Mouse (Mus musculus) cerebellum, adult 11 months (tissue): Measurements from ENCODE around the gene DXBay18.
A peak's percentile ranks its signal among the peaks of the same experiment; 100 is the strongest.
"Not testable (repeated sequence)": the region's sequence is repeated elsewhere in the genome, so short reads cannot be mapped to it uniquely, and the experiment has no call there.

Experiments
- DNase-seq: peaks from one replicate; pipeline ENCODE4 v3.0.0; 2022

The DXBay18 gene

DNA sequence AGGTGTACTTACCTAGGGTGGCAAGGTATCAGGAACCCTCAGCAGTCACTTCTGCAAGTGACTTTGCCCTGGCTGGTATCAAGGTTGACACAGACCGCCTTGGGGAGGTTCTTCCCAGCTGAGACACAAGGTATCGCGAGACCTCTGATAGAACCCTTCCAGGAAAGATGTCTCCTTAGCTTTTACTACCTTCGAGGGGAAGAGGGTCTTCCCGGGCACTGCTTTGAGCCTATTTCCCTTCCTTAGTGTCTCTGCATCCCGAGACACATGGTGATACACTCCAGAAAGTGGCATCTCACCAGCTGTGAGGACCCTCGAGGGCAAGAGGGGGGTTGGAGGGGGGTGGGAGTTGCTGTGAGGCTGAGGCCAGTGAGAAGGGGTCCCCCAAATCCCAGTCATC lies at the start of gene DXBay18:
Gene DXBay18, minus strand, starts transcription at position 101 of the 400 bp plus-strand sequence.
- not testable (repeated sequence) for DNase-seq

DNA sequence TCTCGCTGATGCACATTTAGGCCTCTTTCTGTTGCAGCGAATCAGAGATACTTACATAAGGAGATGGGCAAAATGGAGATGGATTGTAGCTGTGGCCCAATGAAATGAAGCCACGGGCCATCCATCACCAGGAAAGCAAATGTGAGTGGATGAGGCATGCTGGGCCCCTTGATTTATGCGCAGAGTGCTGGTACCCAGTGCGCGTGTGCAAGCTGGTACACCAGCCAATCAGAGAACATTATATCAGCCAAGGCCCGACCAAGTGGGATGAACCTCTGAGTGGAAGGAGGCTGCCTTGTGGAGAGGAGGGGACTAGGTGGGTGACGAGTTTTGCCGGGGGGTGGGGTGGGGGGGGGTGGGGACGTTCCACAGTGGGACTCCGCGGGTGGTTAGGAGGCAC lies 42.7 kb upstream of the DXBay18 start, which contains the start of gene Xlr3b:
Gene Xlr3b, plus strand, starts transcription at position 274 of the 400 bp plus-strand sequence.
- peak; percentile 4 for DNase-seq

DNA sequence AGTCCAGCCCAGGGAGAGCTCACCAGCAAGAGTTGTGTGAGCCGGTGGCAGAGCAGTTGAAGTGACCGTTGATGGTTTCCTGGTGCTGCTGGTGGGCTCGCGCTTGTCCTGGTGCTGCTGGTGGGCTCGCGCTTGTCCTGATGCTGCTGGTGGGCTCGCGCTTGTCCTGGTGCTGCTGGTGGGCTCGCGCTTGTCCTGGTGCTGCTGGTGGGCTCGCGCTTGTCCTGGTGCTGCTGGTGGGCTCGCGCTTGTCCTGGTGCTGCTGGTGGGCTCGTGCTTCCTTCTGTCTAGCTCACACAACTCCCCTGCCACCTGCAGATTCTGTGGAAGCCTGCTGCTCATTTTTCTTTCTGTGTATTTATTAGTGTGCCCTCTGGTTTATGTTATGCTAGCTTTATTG lies 27.6 kb upstream of the DXBay18 start, which contains the start of gene Spin2d:
Gene Spin2d, minus strand, starts transcription at position 101 of the 400 bp plus-strand sequence.
- DNase-seq: not testable (repeated sequence)

DNA sequence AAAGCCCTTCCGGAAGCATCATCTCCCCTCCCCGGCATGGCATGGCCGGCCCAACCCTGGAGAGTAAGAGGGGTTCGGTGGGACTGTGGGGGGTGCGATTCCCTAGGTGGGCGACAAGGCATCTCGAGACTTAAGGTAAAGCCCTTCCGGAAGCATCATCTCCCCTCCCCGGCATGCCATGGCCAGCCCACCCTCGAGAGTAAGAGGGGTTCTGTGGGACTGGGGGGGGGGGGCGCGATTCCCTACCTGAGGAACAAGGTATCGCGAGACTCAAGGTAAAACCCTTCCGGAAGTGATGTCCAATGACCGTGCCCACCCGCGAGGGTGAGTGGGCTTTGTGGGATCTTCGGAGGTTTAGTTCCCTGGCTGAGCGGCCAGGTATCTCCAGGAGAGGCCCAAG lies 754 bp downstream of the DXBay18 start, which contains the start of gene Xlr5b:
Gene Xlr5b, plus strand, starts transcription at position 301 of the 400 bp plus-strand sequence.
- DNase-seq: not testable (repeated sequence)

DNA sequence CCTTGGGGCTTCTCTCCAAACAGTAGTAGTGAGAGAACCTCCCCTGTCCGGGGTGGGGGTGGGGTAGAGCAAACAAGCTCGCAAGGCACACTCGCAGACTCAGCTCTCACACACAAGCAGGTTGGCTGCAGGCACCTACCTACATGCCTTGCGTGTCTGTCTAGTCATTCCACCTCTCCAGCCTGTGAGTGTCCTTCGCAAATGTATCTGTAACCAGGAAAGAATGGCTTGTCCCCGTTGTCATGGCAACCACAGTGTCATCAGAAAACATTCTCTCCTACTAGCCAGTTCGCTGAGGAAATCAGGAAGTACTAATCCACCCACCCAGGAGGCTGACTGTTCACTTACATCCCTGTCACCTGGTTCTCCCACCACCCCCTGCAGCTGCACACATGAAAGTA lies 6.0 kb downstream of the DXBay18 start:
- not testable (repeated sequence) for DNase-seq

DNA sequence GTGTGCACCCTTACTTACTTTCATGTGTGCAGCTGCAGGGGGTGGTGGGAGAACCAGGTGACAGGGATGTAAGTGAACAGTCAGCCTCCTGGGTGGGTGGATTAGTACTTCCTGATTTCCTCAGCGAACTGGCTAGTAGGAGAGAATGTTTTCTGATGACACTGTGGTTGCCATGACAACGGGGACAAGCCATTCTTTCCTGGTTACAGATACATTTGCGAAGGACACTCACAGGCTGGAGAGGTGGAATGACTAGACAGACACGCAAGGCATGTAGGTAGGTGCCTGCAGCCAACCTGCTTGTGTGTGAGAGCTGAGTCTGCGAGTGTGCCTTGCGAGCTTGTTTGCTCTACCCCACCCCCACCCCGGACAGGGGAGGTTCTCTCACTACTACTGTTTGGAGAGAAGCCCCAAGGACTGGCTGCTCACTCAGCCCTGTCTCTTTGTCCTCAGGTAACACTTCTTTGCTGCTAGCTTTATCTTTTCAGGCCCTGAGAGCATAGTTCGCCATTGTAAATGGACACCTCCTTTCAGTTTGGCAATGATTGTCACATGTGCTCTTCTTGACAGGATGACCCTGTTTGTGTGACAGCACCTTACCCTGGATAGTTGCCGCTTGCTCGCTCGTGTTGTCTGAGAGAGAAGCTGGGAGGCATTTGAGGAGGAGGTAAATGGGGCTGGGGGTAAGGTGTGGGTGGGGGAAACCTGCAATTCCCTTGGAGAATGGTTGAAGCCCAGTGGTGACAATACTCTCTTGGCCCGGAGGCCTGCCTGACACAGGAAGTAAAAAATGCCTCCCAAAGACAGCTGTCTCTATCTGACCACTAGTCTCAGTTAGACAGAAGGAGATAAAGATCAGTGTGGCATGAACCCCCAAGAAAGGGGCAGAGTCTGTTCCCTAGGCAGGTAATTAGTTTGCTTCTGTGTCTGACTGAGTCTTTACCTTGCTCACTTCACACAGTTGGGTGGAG lies 26.1 kb downstream of the DXBay18 start:
- not testable (repeated sequence) for DNase-seq

DNA sequence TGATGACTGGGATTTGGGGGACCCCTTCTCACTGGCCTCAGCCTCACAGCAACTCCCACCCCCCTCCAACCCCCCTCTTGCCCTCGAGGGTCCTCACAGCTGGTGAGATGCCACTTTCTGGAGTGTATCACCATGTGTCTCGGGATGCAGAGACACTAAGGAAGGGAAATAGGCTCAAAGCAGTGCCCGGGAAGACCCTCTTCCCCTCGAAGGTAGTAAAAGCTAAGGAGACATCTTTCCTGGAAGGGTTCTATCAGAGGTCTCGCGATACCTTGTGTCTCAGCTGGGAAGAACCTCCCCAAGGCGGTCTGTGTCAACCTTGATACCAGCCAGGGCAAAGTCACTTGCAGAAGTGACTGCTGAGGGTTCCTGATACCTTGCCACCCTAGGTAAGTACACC lies 32.5 kb downstream of the DXBay18 start, which contains the start of gene Gm14685:
Gene Gm14685, plus strand, starts transcription at position 301 of the 400 bp plus-strand sequence.
- DNase-seq: not testable (repeated sequence)

DNA sequence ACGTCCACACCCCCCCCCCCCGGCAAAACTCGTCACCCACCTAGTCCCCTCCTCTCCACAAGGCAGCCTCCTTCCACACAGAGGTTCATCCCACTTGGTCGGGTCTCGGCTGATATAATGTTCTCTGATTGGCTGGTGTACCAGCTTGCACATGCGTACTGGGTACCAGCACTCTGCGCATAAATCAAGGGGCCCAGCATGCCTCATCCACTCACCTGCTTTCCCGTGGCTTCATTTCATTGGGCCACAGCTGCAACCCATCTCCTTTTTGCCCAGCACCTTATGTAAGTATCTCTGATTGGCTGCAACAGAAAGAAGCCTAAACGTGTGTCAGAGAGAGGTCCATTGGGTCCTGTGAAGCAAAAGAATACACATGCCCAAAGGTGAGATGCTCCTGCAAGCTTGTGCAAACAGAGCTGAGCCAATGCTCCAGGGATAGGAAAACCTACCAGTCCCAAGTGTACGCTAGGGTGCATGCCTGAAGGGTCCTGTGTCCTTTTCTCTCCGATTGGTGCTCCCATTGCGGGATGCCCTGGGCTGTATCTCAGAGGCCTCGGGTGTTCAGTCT lies 52.2 kb downstream of the DXBay18 start, which contains the start of gene Xlr3a:
Gene Xlr3a, minus strand, starts transcription at position 155 of the 568 bp plus-strand sequence.
- DNase-seq: not testable (repeated sequence)
